Mouse (Mus musculus): ENCODE results near the gene Dkc1. TPM values are rescaled to one million over a fixed set of nuclear protein-coding genes. Genes with fewer than 3 reads are reported as not detected.
A peak's percentile ranks its signal among the peaks of the same experiment; 100 is the strongest.

Gene Dkc1
- 153 and 171 TPM in 2 replicates for polyA plus RNA-seq (2014; fragmentation: Nextera tagmentation; extraction: Ambion mirVana)

DNA sequence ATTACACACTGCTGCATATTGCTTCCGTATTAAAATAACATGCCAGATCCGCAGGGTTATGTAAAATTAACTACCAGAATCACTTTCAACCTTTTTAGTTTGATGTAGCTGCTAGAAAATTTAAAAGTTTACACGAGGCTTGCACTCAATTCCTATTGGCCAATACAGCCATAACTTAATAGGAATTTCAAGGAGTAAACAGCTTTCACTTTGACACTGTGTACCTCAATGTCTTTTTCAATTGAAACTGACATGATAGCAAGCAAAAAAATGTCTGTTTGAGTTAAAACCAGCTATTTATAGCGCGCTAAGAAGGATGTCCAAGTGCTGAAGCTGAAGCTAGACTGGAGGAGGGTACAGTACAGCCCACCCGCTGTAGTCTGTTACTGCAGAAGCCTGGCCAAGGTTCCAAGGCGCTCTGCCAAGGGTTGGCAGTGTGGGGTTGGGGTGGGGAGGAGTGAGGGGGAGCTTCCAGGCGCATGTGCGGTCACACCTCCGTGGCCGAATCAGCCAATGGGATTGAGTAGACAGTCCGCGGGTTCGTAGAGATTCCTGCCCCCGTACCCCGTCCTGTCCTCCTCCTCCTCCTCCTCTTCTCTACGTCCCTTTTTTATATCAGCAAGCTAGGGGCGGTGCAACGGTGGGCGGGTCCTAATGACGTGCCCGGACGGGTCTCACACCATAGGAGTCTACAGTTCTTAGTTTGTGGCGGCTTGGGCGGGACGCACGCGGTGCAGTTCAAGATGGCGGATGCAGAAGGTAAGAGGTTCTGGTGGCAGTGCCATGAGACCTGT lies at the start of gene Dkc1:
Dkc1 (plus strand) TSS at position 486 of the 794 bp plus-strand sequence.
- H3K4me3 ChIP-seq (ENCODE audit: low read depth, low read length) = peak within 1 kb of the TSS; percentile 64
- H3K27ac ChIP-seq (ENCODE audit: low read depth) = peak within 1 kb of the TSS; percentile 61
- H3K4me1 ChIP-seq (replicated peaks; ENCODE audit: control insufficient read depth, insufficient read depth, low read length) = no peaks in the 10 kb centered on the region
- H3K9ac ChIP-seq (ENCODE audit: low read length) = peak within 1 kb of the TSS; percentile 60
- ATAC-seq (replicated peaks; ENCODE audit: low FRiP score, low TSS enrichment, low read depth) (peak; percentile 100), DNase-seq (ENCODE audit: low spot score) (peak; percentile 83)
- H3K4me2 ChIP-seq (ENCODE audit: low read length) = peak within 1 kb of the TSS; percentile 55
- H3K27me3 ChIP-seq (replicated peaks; ENCODE audit: control insufficient read depth, insufficient read depth, low read length) = no peaks in the 10 kb centered on the region
- H3K36me3 ChIP-seq (ENCODE audit: control insufficient read depth, insufficient read depth, low read length) = peaks cover 20% of the 10 kb centered on the region
- no peaks in the 10 kb centered on the region for H3K9me3 ChIP-seq (ENCODE audit: control insufficient read depth, low read length)
- WGBS = 16% methylated on average over 29 of the region's 29 CpGs

DNA sequence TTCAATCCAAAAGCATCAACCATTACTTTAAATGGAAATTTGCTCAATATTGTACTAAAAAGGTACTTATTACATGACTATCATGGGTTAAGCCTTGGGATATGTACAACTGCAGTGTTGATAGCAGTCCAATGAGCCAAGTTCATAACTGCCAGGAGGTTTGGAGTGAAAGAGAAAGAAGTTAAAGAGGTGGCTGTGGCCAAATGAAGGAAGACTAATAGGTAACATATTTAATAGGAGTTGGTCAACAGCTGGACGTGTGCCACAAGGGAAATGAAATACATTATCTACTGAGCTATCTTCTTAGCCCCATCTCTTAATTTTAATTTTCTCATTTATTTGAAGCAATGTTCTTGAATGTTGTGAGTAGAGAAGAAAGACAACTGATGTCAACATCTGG lies 49.7 kb upstream of the Dkc1 start:
- DNase-seq (ENCODE audit: low spot score) (no peak), ATAC-seq (replicated peaks; ENCODE audit: low FRiP score, low TSS enrichment, low read depth) (no peak)
- no peaks in the 10 kb centered on the region for H3K36me3 ChIP-seq (ENCODE audit: control insufficient read depth, insufficient read depth, low read length)
- no peak overlapping the region for H3K9ac ChIP-seq (ENCODE audit: low read length)
- no peaks in the 10 kb centered on the region for H3K4me1 ChIP-seq (replicated peaks; ENCODE audit: control insufficient read depth, insufficient read depth, low read length)
- no peaks in the 10 kb centered on the region for H3K27me3 ChIP-seq (replicated peaks; ENCODE audit: control insufficient read depth, insufficient read depth, low read length)
- WGBS = 100% methylated on average over 1 of the region's 1 CpGs
- H3K9me3 ChIP-seq (ENCODE audit: control insufficient read depth, low read length) = no peaks in the 10 kb centered on the region
- no peak overlapping the region for H3K4me3 ChIP-seq (ENCODE audit: low read depth, low read length)
- H3K27ac ChIP-seq (ENCODE audit: low read depth) = no peak overlapping the region
- no peak overlapping the region for H3K4me2 ChIP-seq (ENCODE audit: low read length)

GRCm38 (mm10) chrX:75046921-75047635 lies 48.6 kb upstream of the Dkc1 start:
- H3K27me3 ChIP-seq (replicated peaks; ENCODE audit: control insufficient read depth, insufficient read depth, low read length) = no peaks in the 10 kb centered on the region
- 42% methylated on average over 3 of the region's 3 CpGs for WGBS
- DNase-seq (ENCODE audit: low spot score) = no peak
- no peak overlapping the region for H3K4me3 ChIP-seq (ENCODE audit: low read depth, low read length)
- no peaks in the 10 kb centered on the region for H3K9me3 ChIP-seq (ENCODE audit: control insufficient read depth, low read length)
- no peak for ATAC-seq (replicated peaks; ENCODE audit: low FRiP score, low TSS enrichment, low read depth)
- no peaks in the 10 kb centered on the region for H3K4me1 ChIP-seq (replicated peaks; ENCODE audit: control insufficient read depth, insufficient read depth, low read length)
- no peak overlapping the region for H3K4me2 ChIP-seq (ENCODE audit: low read length)
- no peaks in the 10 kb centered on the region for H3K36me3 ChIP-seq (ENCODE audit: control insufficient read depth, insufficient read depth, low read length)
- H3K27ac ChIP-seq (ENCODE audit: low read depth) = no peak overlapping the region
- no peak overlapping the region for H3K9ac ChIP-seq (ENCODE audit: low read length)

DNA sequence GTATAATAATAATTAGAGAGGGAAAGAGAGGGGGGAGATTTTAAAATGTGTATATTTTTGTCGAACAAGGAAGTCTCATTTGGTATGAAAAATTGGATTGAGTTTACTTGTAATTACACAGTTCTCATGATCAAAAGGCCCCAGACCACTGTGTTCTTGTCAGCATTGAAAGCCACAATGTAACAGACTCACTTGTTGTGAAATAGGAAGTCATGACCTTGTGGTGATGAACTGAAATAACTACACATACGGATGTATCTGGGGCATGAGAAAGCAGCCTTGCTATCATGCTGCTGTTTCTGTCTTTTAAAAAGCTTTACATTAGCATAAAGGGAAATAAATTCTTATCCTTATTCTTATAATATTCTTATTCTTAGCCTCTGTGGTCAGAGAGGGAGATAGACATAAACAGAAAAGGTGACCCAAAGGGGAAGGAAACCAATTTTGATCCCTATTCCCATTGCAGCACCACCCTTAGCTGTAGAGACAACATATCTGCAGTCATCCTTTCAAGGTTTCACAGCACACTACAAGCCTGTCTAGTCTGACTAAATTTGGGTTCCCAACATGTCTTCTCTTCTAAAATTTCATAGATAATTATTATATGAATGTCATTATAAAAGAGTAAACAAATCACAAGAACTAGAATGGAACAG lies 39.4 kb upstream of the Dkc1 start:
- Histone ChIP-seq H3K36me3 (ENCODE audit: control insufficient read depth, insufficient read depth, low read length) (no peaks in the 10 kb centered on the region), H3K4me1 (replicated peaks; ENCODE audit: control insufficient read depth, insufficient read depth, low read length) (no peaks in the 10 kb centered on the region), H3K4me2 (ENCODE audit: low read length) (no peak overlapping the region), H3K27ac (ENCODE audit: low read depth) (no peak overlapping the region), H3K4me3 (ENCODE audit: low read depth, low read length) (no peak overlapping the region), H3K9ac (ENCODE audit: low read length) (no peak overlapping the region), H3K9me3 (ENCODE audit: control insufficient read depth, low read length) (no peaks in the 10 kb centered on the region), H3K27me3 (replicated peaks; ENCODE audit: control insufficient read depth, insufficient read depth, low read length) (no peaks in the 10 kb centered on the region)
- WGBS = 77% methylated on average over 2 of the region's 2 CpGs
- no peak for DNase-seq (ENCODE audit: low spot score)
- ATAC-seq (replicated peaks; ENCODE audit: low FRiP score, low TSS enrichment, low read depth) = no peak

- Histone ChIP-seq H3K9me3 (ENCODE audit: control insufficient read depth, low read length) (no peaks in the 10 kb centered on the region), H3K4me1 (replicated peaks; ENCODE audit: control insufficient read depth, insufficient read depth, low read length) (no peaks in the 10 kb centered on the region), H3K4me3 (ENCODE audit: low read depth, low read length) (no peak overlapping the region), H3K4me2 (ENCODE audit: low read length) (no peak overlapping the region), H3K36me3 (ENCODE audit: control insufficient read depth, insufficient read depth, low read length) (no peaks in the 10 kb centered on the region), H3K27ac (ENCODE audit: low read depth) (no peak overlapping the region), H3K27me3 (replicated peaks; ENCODE audit: control insufficient read depth, insufficient read depth, low read length) (no peaks in the 10 kb centered on the region), H3K9ac (ENCODE audit: low read length) (no peak overlapping the region)
- no peak for DNase-seq (ENCODE audit: low spot score)
- no peak for ATAC-seq (replicated peaks; ENCODE audit: low FRiP score, low TSS enrichment, low read depth)
- 49% methylated on average over 2 of the region's 2 CpGs for WGBS
Measured at GRCm38 (mm10) chrX:75082351-75082750, 13.3 kb upstream of the Dkc1 start.

GRCm38 (mm10) chrX:75083982-75084773 lies 11.5 kb upstream of the Dkc1 start:
- Histone ChIP-seq H3K4me3 (ENCODE audit: low read depth, low read length) (peak overlapping the region; percentile 45), H3K9ac (ENCODE audit: low read length) (0 out of 2 replicates have a peak overlapping the region, but pooled peaks have one; percentile 16), H3K27me3 (replicated peaks; ENCODE audit: control insufficient read depth, insufficient read depth, low read length) (no peaks in the 10 kb centered on the region), H3K4me2 (ENCODE audit: low read length) (peak overlapping the region; percentile 50), H3K9me3 (ENCODE audit: control insufficient read depth, low read length) (no peaks in the 10 kb centered on the region), H3K4me1 (replicated peaks; ENCODE audit: control insufficient read depth, insufficient read depth, low read length) (no peaks in the 10 kb centered on the region), H3K27ac (ENCODE audit: low read depth) (no peak overlapping the region), H3K36me3 (ENCODE audit: control insufficient read depth, insufficient read depth, low read length) (no peaks in the 10 kb centered on the region)
- DNase-seq (ENCODE audit: low spot score) (peak; percentile 58), ATAC-seq (replicated peaks; ENCODE audit: low FRiP score, low TSS enrichment, low read depth) (peak; percentile 70; the same call in 1 of the 2 replicates)
- 20% methylated on average over 26 of the region's 26 CpGs for WGBS

GRCm38 (mm10) chrX:75084774-75085508 lies 10.7 kb upstream of the Dkc1 start, which contains the start of gene Gab3:
TSS of gene Gab3 (minus strand) at chrX:75085458.
- 17% methylated on average over 5 of the region's 17 CpGs for WGBS
- Histone ChIP-seq H3K4me2 (ENCODE audit: low read length) (peak within 1 kb of the TSS; percentile 50), H3K27ac (ENCODE audit: low read depth) (no peak within 1 kb of the TSS), H3K27me3 (replicated peaks; ENCODE audit: control insufficient read depth, insufficient read depth, low read length) (no peaks in the 10 kb centered on the region), H3K9ac (ENCODE audit: low read length) (0 out of 2 replicates have a peak within 1 kb of the TSS, but pooled peaks have one; percentile 16), H3K4me1 (replicated peaks; ENCODE audit: control insufficient read depth, insufficient read depth, low read length) (no peaks in the 10 kb centered on the region), H3K36me3 (ENCODE audit: control insufficient read depth, insufficient read depth, low read length) (no peaks in the 10 kb centered on the region), H3K4me3 (ENCODE audit: low read depth, low read length) (peak within 1 kb of the TSS; percentile 45), H3K9me3 (ENCODE audit: control insufficient read depth, low read length) (no peaks in the 10 kb centered on the region)
- ATAC-seq (replicated peaks; ENCODE audit: low FRiP score, low TSS enrichment, low read depth) = peak; percentile 86
- peak; percentile 50 for DNase-seq (ENCODE audit: low spot score)

All from intestine, embryonic 14.5 days (tissue).